Mouse (Mus musculus) lung, postnatal 0 days (tissue): Measurements from ENCODE around the gene Dspp.

Source experiments
- CTCF ChIP-seq: IDR thresholded peaks from 2 replicates; pipeline ENCODE4 v1.5.1; 2016; ENCODE audit warnings: antibody characterized with exemption, mild to moderate bottlenecking
- EP300 ChIP-seq: IDR thresholded peaks from 2 replicates; pipeline ENCODE4 v1.6.1; 2016; ENCODE audit warnings: antibody characterized with exemption, mild to moderate bottlenecking, control low read depth

DNA sequence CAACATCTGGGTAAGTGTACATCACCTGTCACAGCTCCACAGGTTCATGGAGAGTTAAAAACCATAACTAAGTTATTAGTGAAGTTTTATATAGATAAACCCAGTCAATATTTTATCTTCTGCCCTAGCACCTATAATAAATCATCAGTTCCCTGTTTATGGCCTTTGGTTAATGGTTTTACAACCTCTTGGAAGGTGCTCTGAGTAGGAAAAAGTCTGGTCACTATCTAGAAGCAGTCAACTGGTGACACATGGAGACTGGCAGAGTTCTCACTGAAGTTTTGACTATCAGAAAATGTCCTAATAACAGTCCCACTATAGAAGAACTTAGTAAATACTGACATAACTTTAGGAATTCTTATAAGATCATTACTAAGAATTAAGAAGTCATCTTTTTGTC, 54.2 kb downstream of the Dspp start:
- TF ChIP-seq CTCF = no peak
- no peak for TF ChIP-seq EP300
